ENCODE assay signal across 8 mouse cellular contexts in genomic region chr7:92743325-92743724, GRCm38 (mm10). TPM values are rescaled to one million over a fixed set of nuclear protein-coding genes. Genes with fewer than 3 reads are reported as not detected.
DNase-seq lines count a peak whose midpoint lies in the region; ATAC-seq lines count a peak whose summit lies in the region.
"Had no signal": no experiment of that assay in that cellular context is flagged by ENCODE, and none has a peak within 500 bp of the region (broad histone marks: within the 10 kb centered on the region; RNA-seq: fewer than 3 reads in every experiment).

No protein-coding gene starts in this region.

- peak overlapping the region; percentile 55; the same call in 1 of the 2 replicates for H3K9ac ChIP-seq in neural tube, embryonic 11.5 days (ENCODE audit: low read length)
- H3K9ac ChIP-seq in forebrain, embryonic 16.5 days (replicated peaks; ENCODE audit: low read depth, low read length) = peak overlapping the region; percentile 99; the same call in 1 of the 2 replicates
- peak overlapping the region; percentile 72 for H3K9ac ChIP-seq in liver, embryonic 16.5 days (ENCODE audit: low read depth, low read length)

- ATAC-seq in neural tube, embryonic 11.5 days (ENCODE audit: insufficient read depth, low FRiP score, low TSS enrichment) = no peak
- no peak for ATAC-seq in forebrain, embryonic 16.5 days
- ATAC-seq in liver, embryonic 16.5 days (ENCODE audit: low read depth) = no peak
- no peak for ATAC-seq in megakaryocyte-erythroid progenitor cell, adult 5-6 weeks (replicated peaks; ENCODE audit: low FRiP score, low TSS enrichment, poor library complexity, severe bottlenecking)

- WGBS in neural tube, embryonic 11.5 days = 5% methylated on average over 6 of the region's 6 CpGs
- WGBS in forebrain, embryonic 16.5 days = 7% methylated on average over 6 of the region's 6 CpGs
- 29% methylated on average over 6 of the region's 6 CpGs for WGBS in liver, embryonic 16.5 days (ENCODE audit: insufficient replicate concordance)

- peak overlapping the region; percentile 61 for H3K4me2 ChIP-seq in neural tube, embryonic 11.5 days (ENCODE audit: low read depth)
- H3K4me2 ChIP-seq in forebrain, embryonic 16.5 days (ENCODE audit: low read length) = peak overlapping the region; percentile 87
- H3K4me2 ChIP-seq in liver, embryonic 16.5 days (ENCODE audit: low read depth, low read length) = peak overlapping the region; percentile 90

- no peaks in the 10 kb centered on the region for H3K36me3 ChIP-seq in neural tube, embryonic 11.5 days (ENCODE audit: control insufficient read depth, insufficient read depth, low read length)
- H3K36me3 ChIP-seq in forebrain, embryonic 16.5 days (ENCODE audit: control insufficient read depth, insufficient read depth) = no peaks in the 10 kb centered on the region
- 0 out of 2 replicates have a peak, but pooled peaks cover 3% of the 10 kb centered on the region for H3K36me3 ChIP-seq in liver, embryonic 16.5 days (ENCODE audit: control insufficient read depth, insufficient read depth)

- no peaks in the 10 kb centered on the region for H3K27me3 ChIP-seq in neural tube, embryonic 11.5 days (ENCODE audit: control insufficient read depth, insufficient read depth, low read length)
- H3K27me3 ChIP-seq in forebrain, embryonic 16.5 days (replicated peaks; ENCODE audit: control insufficient read depth, insufficient read depth, low read length) = no peaks in the 10 kb centered on the region
- no peaks in the 10 kb centered on the region for H3K27me3 ChIP-seq in liver, embryonic 16.5 days (ENCODE audit: control insufficient read depth, insufficient read depth, low read depth, low read length)

- H3K9me3 ChIP-seq in neural tube, embryonic 11.5 days (ENCODE audit: control insufficient read depth, low read length) = no peaks in the 10 kb centered on the region
- no peaks in the 10 kb centered on the region for H3K9me3 ChIP-seq in forebrain, embryonic 16.5 days (ENCODE audit: control insufficient read depth, low read length)
- no peaks in the 10 kb centered on the region for H3K9me3 ChIP-seq in liver, embryonic 16.5 days (replicated peaks; ENCODE audit: control insufficient read depth, low read length)

- peak overlapping the region; percentile 84 for H3K4me3 ChIP-seq in neural tube, embryonic 11.5 days (ENCODE audit: low read depth, low read length)
- peak overlapping the region; percentile 95 for H3K4me3 ChIP-seq in forebrain, embryonic 16.5 days (replicated peaks; ENCODE audit: low read length)
- peak overlapping the region; percentile 78 for H3K4me3 ChIP-seq in liver, embryonic 16.5 days (ENCODE audit: low read depth, low read length)

- H3K4me1 ChIP-seq in neural tube, embryonic 11.5 days (ENCODE audit: control insufficient read depth, insufficient read depth, low read length) = peaks cover 18% of the 10 kb centered on the region
- peaks cover 24% of the 10 kb centered on the region for H3K4me1 ChIP-seq in forebrain, embryonic 16.5 days (replicated peaks; ENCODE audit: control insufficient read depth, insufficient read depth, low read length)
- peaks cover 26% of the 10 kb centered on the region for H3K4me1 ChIP-seq in liver, embryonic 16.5 days (ENCODE audit: control insufficient read depth, low read depth, low read length)

- no peak for DNase-seq in neural tube, embryonic 11.5 days (ENCODE audit: low spot score)
- no peak for DNase-seq in neural tube, embryonic 10.5 days (ENCODE audit: extremely low spot score, low spot score)
- no peak for DNase-seq in layer of hippocampus, postnatal 25 days (ENCODE audit: extremely low spot score in 1 of 2, low spot score in 1 of 2)
- no peak for DNase-seq in urinary bladder, adult 2 months (ENCODE audit: low spot score)

- no peak overlapping the region for H3K27ac ChIP-seq in neural tube, embryonic 11.5 days (ENCODE audit: low read depth, low read length)
- no peak overlapping the region for H3K27ac ChIP-seq in forebrain, embryonic 16.5 days (ENCODE audit: low read length)
- no peak overlapping the region; the same call in 1 of the 2 replicates for H3K27ac ChIP-seq in liver, embryonic 16.5 days (ENCODE audit: low read length)

RNA-seq across cellular contexts. Expression of gene Rab30, which starts 1.9 kb away (rescaled TPM):
- 24.3 and 25.5 TPM in 2 replicates for polyA plus RNA-seq in neural tube, embryonic 11.5 days (2014; fragmentation: Nextera tagmentation; extraction: Ambion mirVana)
- 20.1 and 23.8 TPM in 2 replicates for polyA plus RNA-seq in forebrain, embryonic 16.5 days (2015; fragmentation: Nextera tagmentation; extraction: Ambion mirVana)
- 5.3 and 5.6 TPM in 2 replicates for polyA plus RNA-seq in liver, embryonic 16.5 days (2015; fragmentation: Nextera tagmentation; extraction: Ambion mirVana)
- 0.46 and 0.67 TPM in 2 replicates for total RNA-seq in megakaryocyte-erythroid progenitor cell, adult 5-6 weeks (2014; fragmentation: Nextera tagmentation)
- 0.28 and 3.6 TPM in 2 replicates for total RNA-seq in megakaryocyte-erythroid progenitor cell, adult 5-6 weeks (2017)
- 10 to 100 TPM; 43.2 to 49.1 TPM for total RNA-seq in layer of hippocampus, postnatal 25 days (2021)
- polyA plus RNA-seq in urinary bladder, adult 2 months (2012; rRNA removed) = 9.2 and 10.2 TPM in 2 replicates
- total RNA-seq: hematopoietic stem cell, adult 5-6 weeks had no signal
